Mouse (Mus musculus) E14TG2a.4 (cell line): ENCODE data around the gene Gpn1.
"Not testable (repeated sequence)": the region's sequence is repeated elsewhere in the genome, so short reads cannot be mapped to it uniquely, and the experiment has no call there.

Experiments
- H3K27me3 ChIP-seq: 2 replicates; pipeline ENCODE4 v1.6.1; 2014; ENCODE audit warnings: low read length, control low read depth; ENCODE audit not compliant: insufficient read depth
- H3K36me3 ChIP-seq: 2 replicates; pipeline ENCODE4 v1.6.1; 2014; ENCODE audit warnings: low read length, control low read depth; ENCODE audit not compliant: insufficient read depth
- H3K4me1 ChIP-seq: replicated peaks from 2 replicates; pipeline ENCODE4 v1.6.1; 2014; ENCODE audit warnings: low read depth, low read length, control low read depth
- H3K4me3 ChIP-seq: replicated peaks from 2 replicates; pipeline ENCODE4 v1.5.1; 2014; ENCODE audit warnings: mild to moderate bottlenecking, low read length
- H3K9me3 ChIP-seq: 2 replicates; pipeline ENCODE4 v1.6.1; 2014; ENCODE audit warnings: low read length, control low read depth
- CTCF ChIP-seq: conservative IDR thresholded peaks from 2 replicates; pipeline ENCODE4 v1.5.1; 2014; ENCODE audit warnings: low read length
- NANOG ChIP-seq: IDR thresholded peaks from 2 replicates; pipeline ENCODE4 v1.6.1; 2014; ENCODE audit warnings: borderline replicate concordance, low read length, mixed read lengths
- POU5F1 ChIP-seq: IDR thresholded peaks from 2 replicates; pipeline ENCODE4 v1.6.1; 2014; ENCODE audit warnings: low read length, borderline replicate concordance

Gene Gpn1

DNA sequence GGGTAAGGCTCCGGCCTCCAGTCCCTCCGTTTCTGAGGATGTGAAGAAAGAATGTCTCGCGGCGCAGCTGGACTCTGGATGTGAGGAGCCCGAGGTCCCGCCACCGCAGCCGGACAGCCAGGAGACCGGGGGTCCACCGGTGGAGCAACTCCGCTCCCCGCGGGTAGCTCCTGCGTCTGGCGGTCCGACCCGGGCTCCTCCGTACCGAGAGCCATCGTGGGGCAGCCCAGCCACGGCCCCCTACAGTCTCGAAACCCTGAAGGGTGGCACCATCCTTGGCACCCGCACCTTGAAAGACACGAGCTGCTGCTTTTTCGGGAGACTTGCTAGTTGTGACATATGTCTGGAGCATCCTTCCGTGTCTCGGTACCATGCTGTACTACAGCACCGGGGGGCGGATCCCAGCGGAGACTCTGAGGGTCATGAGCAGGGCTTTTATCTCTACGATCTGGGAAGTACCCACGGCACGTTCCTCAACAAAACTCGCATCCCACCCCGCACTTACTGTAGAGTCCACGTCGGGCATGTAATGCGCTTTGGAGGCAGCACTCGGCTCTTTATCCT is 32.7 kb downstream of the Gpn1 start:
- TF ChIP-seq CTCF, result no peak
- no peak for TF ChIP-seq NANOG
- no peak for TF ChIP-seq POU5F1
- Histone ChIP-seq H3K4me1 (peaks cover 38% of the 10 kb centered on the region), H3K36me3 (peaks cover 53% of the 10 kb centered on the region), H3K9me3 (no peaks in the 10 kb centered on the region), H3K4me3 (peak overlapping the region; percentile 100), H3K27me3 (no peaks in the 10 kb centered on the region)

DNA sequence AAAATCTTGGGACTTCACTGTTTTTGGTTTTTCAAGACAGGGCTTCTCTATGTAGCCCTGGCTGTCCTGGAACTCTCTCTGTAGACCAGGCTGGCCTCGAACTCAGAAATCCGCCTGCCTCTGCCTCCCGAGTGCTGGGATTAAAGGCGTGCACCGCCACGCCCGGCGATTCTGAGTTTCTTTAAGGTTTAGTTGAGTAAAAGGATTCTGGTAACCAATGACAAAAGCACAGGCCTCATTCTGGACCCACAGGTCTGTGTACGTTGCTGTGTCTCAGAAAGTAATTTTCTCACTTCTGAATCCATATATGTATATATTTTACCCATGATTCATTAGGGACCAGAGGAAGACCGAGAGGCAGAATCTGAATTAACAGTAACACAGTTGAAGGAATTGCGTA is 33.2 kb downstream of the Gpn1 start, which contains the start of gene Supt7l:
TSS of gene Supt7l (minus strand) at position 101 of the 400 bp plus-strand sequence.
- Histone ChIP-seq H3K36me3 (peaks cover 53% of the 10 kb centered on the region), H3K4me1 (peaks cover 35% of the 10 kb centered on the region), H3K4me3 (peak within 1 kb of the TSS; percentile 100)
- H3K9me3 ChIP-seq, H3K27me3 ChIP-seq: not testable (repeated sequence)

DNA sequence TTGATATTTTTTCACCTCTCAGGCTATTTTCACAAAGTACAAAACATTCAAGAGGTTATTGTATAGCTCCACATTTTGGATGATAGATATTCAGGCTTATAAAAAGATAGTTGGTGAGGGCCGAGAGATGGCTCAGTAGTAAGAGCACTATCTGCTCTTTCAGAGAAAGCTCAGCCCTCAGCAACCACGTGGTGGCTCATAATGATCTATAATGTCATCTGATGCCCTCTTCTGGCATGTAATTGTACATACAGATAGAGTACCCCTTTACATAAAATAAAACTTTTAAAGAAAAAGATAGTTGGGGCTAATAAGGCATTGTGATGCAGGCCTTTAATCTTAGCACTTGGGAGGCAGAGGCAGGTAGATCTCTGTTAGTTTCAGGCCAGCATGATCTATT is 34.0 kb downstream of the Gpn1 start:
- H3K4me3 ChIP-seq, result no peak overlapping the region
- H3K27me3 ChIP-seq, result no peaks in the 10 kb centered on the region
- TF ChIP-seq POU5F1, result no peak
- no peak for TF ChIP-seq NANOG
- TF ChIP-seq CTCF, result no peak
- no peaks in the 10 kb centered on the region for H3K9me3 ChIP-seq
- H3K36me3 ChIP-seq, result peaks cover 53% of the 10 kb centered on the region
- peaks cover 28% of the 10 kb centered on the region for H3K4me1 ChIP-seq

DNA sequence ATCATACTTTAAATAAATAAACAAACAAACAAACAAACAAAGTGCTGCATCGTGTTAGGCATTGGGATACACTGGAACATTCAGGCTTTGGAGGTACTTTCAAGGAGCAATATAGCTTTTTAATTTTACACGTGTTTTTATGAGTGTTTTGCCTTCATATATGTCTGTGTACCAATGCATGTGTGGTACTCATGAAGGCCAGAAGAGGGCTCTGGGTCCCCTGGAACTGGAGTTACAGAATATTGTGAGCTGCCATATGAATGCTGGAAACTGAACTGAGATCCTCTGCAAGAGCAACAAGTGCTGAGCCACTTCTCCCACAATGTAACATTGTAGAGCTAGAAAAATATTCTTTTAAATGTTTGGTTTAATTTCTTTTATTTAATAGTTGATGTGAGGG is 40.7 kb downstream of the Gpn1 start:
- H3K4me3 ChIP-seq, result no peak overlapping the region
- H3K27me3 ChIP-seq, result no peaks in the 10 kb centered on the region
- H3K9me3 ChIP-seq, result no peaks in the 10 kb centered on the region
- no peaks in the 10 kb centered on the region for H3K4me1 ChIP-seq
- TF ChIP-seq NANOG (no peak), CTCF (no peak; the same call in 1 of the 2 replicates)
- peaks cover 88% of the 10 kb centered on the region for H3K36me3 ChIP-seq

DNA sequence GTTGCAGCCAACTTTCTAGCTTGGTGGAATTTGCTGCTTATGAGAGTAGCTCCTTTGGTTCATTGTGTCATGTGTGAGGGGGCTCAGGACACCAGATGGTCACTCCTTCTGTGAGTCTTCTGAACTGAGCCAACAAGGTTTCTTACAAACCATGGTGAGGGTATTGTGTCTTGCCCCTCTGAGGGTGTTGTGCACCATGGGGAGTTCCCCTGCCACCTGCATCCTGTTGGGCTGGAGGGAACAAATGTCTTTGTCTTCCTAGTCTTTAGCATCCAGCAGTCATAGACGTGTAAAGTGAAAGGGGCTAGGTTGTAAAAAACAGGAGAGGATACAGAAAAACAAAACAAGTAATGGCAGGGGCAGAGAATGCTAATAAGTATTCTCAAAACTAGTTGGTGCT is 64.9 kb downstream of the Gpn1 start:
- peaks cover 54% of the 10 kb centered on the region for H3K4me1 ChIP-seq

DNA sequence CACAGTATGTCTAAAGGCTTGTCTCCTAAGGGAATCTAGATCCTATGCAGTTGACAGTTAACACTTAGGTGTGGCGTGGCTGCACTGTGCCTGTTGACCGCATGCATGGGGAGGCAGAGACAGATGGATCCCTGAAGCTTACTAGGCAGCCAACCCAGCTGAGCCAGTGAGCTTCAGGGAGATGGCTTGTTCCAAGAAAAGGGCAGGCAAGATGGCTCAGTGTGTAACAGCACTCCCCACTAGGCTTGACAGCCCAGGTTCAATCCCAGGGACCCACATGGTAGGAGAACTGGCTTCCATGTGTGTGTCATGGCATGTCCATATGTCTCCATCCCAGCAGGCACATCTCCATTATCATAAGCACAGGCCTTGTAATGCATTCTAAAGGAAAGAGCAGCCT is 65.8 kb downstream of the Gpn1 start:
- TF ChIP-seq CTCF (no peak), POU5F1 (no peak), NANOG (no peak)
- Histone ChIP-seq H3K4me1 (peaks cover 63% of the 10 kb centered on the region), H3K27me3 (no peaks in the 10 kb centered on the region), H3K36me3 (peaks cover 33% of the 10 kb centered on the region), H3K4me3 (no peak overlapping the region), H3K9me3 (no peaks in the 10 kb centered on the region)

More for the DNA sequence above, 64.9 kb downstream of the Gpn1 start:
- H3K36me3 ChIP-seq, result peaks cover 38% of the 10 kb centered on the region
- TF ChIP-seq NANOG, result no peak
- TF ChIP-seq POU5F1, result no peak
- TF ChIP-seq CTCF, result no peak
- H3K4me3 ChIP-seq, result no peak overlapping the region
- no peaks in the 10 kb centered on the region for H3K9me3 ChIP-seq
- no peaks in the 10 kb centered on the region for H3K27me3 ChIP-seq

DNA sequence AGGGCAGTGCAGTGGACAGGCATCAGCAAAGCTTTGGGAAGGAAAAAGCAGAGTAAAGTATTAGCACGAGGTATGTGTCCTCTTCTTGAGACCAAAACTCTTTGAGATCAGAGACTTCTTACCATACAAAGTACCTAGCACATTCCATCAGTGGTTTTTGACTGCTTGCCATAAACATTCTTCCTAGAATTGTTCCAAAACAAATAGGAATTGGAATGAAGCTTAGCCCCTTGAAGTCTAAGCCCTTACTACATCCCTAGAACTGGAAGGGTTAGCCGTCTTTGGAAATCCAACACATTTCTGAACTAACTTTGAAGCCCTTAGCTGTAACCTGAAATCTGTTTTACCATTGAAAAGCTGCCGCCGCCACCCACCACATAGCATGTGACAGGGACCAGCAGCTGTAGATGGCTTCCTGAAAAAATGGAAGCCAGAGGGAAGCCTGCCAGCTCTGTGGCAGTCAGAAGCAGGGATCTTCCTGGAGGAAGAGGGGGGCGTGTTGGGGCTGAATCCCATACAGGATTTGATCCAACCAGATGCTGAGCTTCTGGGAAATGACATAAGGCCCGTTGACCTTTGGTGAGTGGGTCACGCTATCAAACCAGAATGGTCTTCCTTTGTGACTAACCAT is 67.6 kb downstream of the Gpn1 start:
- H3K36me3 ChIP-seq, result peaks cover 27% of the 10 kb centered on the region

More for the DNA sequence above, 67.6 kb downstream of the Gpn1 start:
- Histone ChIP-seq H3K4me3 (no peak overlapping the region), H3K9me3 (no peaks in the 10 kb centered on the region), H3K27me3 (no peaks in the 10 kb centered on the region), H3K4me1 (peaks cover 65% of the 10 kb centered on the region)
- TF ChIP-seq NANOG (no peak), POU5F1 (no peak)
